Mouse (Mus musculus): ENCODE results near the gene Crygc. TPM values are rescaled to one million over a fixed set of nuclear protein-coding genes. Genes with fewer than 3 reads are reported as not detected.

Crygc gene
- polyA plus RNA-seq (2012; rRNA removed) = not detected in 2 replicates

GRCm38 (mm10) chr1:65073589-65073988, at the start of gene Crygc:
Gene Crygc, minus strand, starts transcription at chr1:65073689.
- no peak for DNase-seq (ENCODE audit: low spot score)

- no peak for DNase-seq (ENCODE audit: low spot score)
Measured at GRCm38 (mm10) chr1:65122574-65123372, 49.3 kb upstream of the Crygc start, which contains the start of gene D630023F18Rik. Gene D630023F18Rik, minus strand, starts transcription at chr1:65123214.

- DNase-seq (ENCODE audit: low spot score) = no peak
Measured at GRCm38 (mm10) chr1:65119438-65119837, 45.9 kb upstream of the Crygc start, which contains the start of gene Gm28845. Gene Gm28845, minus strand, starts transcription at chr1:65119558.

DNA sequence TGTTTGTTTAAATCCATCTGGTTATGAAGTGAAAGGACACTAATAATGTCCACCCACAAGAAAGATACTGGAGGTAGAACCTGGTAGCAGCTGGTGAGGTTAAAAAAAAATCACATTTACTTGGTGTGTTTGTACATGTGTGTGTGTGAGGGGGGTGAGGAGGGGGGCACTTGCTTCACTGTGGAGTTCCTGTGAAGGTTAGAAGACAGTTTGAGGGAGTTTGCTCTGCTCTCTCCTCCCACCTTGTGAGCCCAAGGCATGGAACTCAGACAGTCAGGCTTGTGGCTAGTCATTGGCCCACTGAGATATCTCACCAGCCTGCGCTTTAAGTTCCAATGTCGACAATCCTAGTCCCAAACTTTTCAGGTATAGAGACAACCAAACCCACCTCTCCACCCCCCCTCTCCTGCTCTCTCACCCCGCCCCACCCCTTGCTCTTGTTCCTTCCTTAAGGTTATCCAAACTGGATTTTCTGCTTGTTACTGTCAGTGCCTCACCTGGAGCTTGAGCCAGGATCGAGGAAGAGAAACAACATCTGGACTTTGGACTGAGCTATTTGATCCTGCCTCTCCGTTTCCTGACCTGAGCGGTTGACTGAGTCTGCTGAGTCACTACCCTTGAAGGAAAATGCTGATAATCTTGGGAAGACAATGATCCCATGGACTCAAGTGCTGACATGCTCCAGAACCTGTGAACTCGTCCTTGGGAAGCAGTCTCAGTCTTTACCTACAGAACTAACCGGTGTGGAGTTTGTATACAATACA, 44.8 kb upstream of the Crygc start:
- DNase-seq (ENCODE audit: low spot score) = no peak

DNA sequence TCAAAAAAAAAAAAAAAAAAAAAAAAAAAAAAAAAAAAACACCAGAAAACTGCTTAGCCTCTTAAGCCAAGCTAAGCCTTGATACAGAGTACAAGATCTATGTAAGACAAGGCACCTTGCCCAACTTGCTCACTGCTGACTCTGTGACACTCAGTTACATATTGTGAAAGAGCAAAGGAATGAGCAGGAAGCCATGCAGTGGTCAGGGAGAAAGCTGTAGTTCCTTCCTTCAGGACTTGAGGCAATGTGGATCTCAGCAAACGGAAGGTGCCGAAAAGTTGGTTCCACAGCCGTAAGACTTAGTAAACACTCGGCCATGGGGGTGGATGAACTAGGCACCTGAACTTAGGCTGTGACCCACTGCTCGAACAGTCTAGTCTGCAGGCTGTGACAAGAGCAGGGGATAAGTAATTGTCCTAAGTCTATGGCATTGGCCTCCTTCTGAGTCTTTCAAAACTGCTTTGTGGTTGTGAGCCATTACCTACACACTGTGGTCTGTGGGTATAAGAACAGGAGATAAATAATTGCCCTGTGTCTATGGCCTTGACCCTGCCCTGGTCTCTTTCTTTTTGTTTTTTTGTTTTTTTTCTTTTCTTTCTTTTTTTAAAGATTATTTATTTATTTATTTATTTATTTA, 40.2 kb upstream of the Crygc start:
- no peak for DNase-seq (ENCODE audit: low spot score)

GRCm38 (mm10) chr1:65112807-65113196, 39.3 kb upstream of the Crygc start:
- DNase-seq (ENCODE audit: low spot score) = no peak

DNA sequence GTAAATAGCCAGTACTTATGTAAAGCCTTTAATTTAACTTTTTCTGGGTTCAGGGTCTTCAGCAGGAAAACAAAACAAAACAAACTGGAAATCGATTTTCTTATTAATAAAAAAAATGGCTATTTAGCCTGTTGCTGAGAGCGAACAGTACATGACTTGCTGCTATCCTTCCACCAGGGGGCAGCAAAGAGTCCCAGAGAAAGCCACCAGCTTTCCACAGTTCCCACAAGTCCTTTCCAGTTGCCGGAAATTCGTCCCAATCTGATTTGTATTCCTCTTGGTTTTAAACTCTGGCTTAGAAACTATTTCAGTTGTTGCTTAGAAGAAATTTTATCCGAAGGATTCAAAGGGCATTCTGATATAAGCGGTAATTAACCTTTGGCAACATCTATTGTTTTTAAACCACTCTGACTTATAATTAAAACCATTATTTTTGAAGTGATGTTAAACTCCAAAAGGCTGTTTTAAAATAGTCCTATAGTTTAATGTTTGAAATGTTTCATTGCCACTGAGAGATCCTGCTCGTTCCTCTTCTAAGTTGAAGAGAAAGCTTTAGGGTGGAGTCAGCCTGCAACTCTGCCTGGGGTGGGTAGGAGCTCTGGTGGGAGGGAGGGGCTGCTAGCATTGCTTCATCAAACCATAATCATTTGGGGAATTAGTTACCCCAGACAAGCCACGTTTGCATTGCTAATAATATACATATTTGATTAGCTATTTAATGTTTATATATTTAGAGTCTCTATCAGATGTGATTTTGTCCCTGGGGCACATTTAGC, 38.7 kb upstream of the Crygc start:
- DNase-seq (ENCODE audit: low spot score) = no peak

GRCm38 (mm10) chr1:65109756-65110435, 36.4 kb upstream of the Crygc start:
- no peak for DNase-seq (ENCODE audit: low spot score)

DNA sequence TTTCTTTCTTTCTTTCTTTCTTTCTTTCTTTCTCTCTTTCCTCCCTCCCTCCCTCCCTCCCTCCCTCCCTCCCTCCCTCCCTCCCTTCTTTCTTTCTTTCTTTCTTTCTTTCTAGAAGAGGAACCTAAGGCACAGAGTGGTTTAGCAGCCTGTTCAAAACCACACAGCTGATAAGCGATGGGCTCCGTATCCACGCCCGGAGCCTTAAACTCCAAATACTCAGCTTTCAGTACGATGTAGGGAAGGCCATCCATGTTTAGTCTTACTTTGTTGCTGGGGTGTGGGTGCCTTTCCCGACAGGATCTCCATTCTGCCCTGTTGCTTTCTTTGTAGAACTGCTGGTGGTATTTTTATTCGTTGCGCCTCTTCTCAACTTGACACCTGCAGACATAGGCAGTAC, 35.7 kb upstream of the Crygc start:
- DNase-seq (ENCODE audit: low spot score) = no peak

DNA sequence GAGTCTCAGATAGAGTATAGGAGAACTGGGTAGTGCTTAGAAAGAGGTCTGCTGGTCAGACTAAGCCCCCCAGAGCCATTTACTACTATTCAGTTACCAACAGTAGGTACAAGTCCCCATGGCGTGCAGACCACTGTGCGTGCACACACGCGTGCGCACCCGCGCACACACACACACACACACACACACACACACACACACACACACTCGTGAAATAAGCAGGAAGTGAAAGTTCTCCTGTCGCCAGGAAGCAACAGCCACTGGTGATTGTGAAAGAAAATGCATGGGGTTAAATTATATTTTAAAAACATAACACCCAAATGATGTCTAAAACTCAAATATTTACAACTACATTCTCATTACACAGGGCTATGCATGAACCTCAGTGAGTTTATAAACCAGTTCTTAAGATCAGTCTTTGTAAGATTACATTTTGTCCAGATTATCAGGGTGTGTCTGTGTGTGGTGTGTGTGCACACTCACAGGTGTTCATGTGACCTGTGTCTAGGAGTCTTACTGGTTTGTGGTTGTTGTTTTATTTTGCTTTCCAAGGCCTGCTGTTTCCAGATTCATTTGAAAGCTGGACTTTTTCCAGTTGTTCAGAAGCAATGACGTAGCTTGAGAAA, 34.3 kb upstream of the Crygc start:
- no peak for DNase-seq (ENCODE audit: low spot score)

GRCm38 (mm10) chr1:65103273-65103672, 29.8 kb upstream of the Crygc start, which contains the start of gene Cryga:
Gene Cryga, minus strand, starts transcription at chr1:65103373.
- DNase-seq (ENCODE audit: low spot score) = no peak

GRCm38 (mm10) chr1:65096953-65097352, 23.5 kb upstream of the Crygc start:
- no peak for DNase-seq (ENCODE audit: low spot score)

DNA sequence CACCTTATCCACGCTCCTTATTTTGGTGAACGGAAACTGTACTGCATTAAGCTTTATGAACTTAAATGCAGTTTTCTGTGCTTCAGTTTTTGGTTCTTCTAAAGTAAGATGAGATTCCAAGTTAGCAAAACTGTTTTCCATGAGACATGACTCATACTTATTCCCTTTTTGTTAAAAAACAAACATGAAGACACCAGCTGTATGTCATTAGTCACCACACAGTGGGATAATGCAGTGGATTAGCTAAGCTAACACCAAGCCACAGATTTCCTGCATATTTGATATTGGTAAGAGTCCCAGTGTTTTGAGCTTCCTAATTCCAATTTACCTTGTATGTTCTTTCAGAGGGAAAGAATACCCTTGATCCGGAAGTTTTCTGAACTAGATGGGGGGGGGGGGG, 18.1 kb upstream of the Crygc start:
- DNase-seq (ENCODE audit: low spot score) = no peak

DNA sequence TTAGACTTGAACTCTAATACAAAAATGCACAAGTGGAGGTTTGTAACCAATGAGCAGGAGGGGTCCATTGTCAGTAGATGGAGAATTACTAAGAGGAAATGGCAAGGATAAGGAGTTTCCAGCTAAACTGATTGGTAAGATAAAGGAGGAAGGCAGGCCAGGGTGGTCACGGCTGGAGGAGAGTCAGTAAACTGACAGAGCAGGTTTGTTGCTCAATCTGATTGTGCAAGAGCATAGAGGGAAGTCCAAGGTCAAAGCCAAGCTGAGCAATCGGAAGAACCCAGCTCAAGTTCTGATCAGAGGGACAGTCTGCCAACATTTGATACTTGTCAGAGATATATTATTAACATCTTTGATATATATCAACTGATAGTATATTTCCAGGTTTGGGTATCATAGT, 16.9 kb upstream of the Crygc start:
- DNase-seq (ENCODE audit: low spot score) = no peak

DNA sequence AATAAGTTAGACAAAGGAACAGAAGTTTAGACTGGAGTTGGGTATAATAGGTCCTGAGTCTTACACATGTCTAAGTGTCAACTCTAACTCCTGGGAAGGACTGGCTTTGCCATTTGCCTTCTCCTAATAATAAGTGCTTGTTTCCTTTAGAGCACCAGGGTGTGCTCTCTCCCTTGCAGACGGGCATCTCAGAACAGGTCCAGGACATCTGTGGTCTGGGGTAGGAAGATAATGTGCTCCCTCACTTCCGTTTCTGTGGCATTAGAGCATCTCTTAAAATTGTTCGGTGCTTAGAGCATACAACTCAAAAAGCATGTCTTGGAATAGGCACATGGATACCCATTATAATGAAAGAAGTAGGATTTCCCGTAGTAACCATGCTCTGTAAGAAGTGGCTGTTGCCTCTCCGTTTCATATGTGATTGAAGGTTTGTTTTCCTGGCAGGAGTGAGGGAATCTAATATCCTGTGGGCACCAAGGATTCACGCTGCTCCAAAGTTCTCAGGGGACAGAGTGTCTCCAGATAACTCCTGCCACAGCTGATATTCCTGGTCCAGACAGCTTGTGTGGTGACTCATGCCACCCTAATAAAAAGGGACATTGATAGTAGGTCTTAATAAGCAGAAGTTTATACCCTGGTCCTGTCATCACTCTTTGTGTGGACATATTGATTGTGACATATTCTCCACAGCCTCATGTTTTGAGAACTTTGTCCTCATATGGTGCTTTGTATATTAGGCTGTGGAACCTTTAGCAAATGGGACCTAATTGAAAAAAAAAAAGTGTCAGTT, 15.3 kb upstream of the Crygc start:
- DNase-seq (ENCODE audit: low spot score) = no peak

- no peak for DNase-seq (ENCODE audit: low spot score)
Measured at GRCm38 (mm10) chr1:65082188-65082587, 8.7 kb upstream of the Crygc start, which contains the start of gene Crygb. Gene Crygb, minus strand, starts transcription at chr1:65082288.

DNA sequence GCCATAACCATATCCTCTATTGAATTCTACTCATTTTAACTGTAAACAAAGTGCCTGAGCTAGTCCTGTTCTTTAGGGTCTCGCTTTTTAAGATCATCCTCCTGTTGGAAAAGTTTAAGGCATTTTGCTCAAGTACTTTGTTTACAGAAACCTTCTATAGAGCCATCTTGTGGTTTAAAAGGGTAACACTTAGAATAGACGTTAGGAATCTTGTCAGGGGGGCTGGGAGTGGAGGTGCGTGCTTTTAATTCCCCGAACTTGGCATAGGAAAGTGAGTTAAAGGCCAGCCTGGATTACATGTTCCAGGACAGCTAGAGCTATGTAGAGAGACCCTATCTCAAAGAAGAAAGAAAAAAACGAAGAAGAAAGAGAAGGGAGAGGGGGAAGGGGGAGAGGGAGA, 2.1 kb upstream of the Crygc start:
- DNase-seq (ENCODE audit: low spot score) = no peak

DNA sequence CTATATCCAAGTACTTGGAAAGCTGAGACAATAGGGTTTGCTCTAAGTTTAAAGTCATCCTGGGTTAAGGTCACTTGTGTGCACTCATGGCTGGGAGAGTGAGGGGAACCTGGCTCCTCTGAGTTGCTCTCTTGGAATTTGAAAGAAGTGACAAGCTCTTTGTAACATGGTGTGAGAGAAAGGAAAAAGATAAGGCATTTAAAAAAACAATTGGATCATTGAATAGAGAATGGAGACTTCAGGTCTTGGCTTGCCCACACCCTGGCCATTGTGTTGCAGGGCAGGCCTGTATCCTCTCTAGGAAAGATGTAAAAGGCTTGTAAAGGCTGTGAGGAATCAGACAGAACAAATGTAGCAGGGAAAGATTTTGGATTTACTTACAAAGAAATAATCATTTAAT, 5.6 kb downstream of the Crygc start:
- no peak for DNase-seq (ENCODE audit: low spot score)

DNA sequence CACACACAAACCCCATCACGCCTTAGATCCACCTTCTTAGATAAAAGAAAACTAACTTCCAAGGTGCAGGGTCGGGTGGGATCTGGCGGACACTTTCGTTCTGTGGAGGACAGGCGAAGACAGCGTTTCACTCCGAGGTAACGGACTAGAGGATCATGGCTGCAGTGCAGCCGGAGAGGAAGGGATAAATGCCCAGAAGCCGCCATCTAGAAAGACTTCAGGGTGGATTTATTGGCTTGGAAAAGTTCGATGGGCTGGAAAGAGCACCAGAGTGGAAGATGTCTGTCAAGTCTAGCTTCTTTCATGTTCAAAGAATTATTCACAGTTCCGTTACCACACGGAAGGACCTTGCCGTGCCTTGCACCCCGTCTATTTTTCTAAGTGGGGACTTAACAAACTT, 9.3 kb downstream of the Crygc start:
- DNase-seq (ENCODE audit: low spot score) = no peak

DNA sequence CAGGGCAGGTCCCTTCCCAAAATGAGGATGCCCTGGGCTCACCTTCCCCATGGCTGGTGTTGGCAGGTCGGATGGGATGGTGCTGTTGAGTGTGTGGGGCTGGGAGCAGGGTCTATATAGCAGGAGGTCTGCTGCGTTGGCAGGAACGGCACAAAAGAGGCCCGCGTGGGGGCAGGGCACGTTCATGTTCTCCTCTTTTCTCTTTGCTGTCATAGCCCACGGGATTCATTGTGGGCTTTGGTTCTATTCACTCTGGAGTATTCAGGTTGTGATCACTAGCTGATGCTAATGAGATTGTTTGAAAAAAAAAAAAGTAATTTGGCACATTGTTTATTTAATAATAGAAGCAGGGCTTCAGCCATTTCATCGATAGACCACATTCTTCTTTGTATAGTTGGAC, 10.1 kb downstream of the Crygc start, which contains the start of gene Crygd:
Gene Crygd (minus strand): TSS at position 101 of the 400 bp plus-strand sequence.
- no peak for DNase-seq (ENCODE audit: low spot score)
